Mouse (Mus musculus): Measurements from ENCODE around the gene Rplp1.
A peak's percentile ranks its signal among the peaks of the same experiment; 100 is the strongest.

Gene Rplp1

DNA sequence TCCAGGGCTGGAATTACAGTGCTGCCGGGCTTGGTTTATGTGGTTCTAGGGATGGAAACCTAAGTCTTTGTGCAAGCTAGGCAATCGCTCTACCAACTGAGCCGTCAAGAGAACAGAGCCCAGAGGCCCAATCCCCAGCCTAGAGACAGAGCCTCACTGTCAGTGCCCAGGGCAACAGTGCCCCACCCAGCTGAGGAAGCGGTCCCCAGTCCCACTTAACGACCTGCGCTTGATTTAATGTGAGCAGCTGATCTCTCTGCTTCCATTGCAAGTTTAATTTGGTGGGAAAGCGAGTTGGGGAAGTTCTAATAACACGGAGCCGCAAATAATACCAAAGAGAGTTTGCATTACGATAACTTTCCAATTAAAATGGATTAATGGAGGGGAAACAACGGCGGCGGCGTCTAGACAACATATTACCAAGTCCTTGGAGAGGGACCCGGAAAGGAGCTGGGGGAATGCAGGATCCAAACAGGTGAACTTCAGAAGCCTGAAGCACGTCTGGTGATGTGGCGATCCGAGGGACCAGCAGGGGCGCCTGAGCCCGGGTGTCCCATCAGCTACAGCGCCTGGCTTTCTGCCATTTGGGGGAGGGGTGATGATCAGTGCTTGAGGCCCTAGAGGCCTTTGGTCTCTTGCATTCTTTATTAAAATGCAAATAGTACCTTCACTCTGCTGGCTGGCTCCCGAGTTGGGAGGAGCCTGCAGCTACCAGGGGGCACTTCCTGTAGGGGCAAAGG lies 36.8 kb downstream of the Rplp1 start:
- no peak for DNase-seq (ENCODE audit: low read depth, low spot score)

DNA sequence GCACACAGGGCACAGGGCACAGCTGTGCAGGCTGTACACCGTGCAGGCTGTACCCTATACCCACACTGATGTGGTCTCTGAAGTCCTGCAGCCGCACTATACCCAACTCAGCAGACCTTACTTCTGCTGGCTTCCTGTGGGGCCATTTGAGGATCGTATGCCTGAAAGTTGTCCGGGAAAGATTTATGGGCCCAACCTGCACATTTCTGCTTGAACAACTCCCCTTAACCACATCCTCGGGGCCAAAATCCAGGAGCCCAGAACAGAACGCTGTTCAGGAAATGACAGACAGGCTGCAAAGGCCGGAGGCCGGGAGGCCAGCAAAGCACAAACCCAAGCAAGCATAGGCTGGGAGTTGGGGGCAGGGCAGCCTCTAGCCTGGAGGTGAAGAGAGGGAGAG lies 41.0 kb downstream of the Rplp1 start:
- peak; percentile 61 for DNase-seq (ENCODE audit: low read depth, low spot score)

DNA sequence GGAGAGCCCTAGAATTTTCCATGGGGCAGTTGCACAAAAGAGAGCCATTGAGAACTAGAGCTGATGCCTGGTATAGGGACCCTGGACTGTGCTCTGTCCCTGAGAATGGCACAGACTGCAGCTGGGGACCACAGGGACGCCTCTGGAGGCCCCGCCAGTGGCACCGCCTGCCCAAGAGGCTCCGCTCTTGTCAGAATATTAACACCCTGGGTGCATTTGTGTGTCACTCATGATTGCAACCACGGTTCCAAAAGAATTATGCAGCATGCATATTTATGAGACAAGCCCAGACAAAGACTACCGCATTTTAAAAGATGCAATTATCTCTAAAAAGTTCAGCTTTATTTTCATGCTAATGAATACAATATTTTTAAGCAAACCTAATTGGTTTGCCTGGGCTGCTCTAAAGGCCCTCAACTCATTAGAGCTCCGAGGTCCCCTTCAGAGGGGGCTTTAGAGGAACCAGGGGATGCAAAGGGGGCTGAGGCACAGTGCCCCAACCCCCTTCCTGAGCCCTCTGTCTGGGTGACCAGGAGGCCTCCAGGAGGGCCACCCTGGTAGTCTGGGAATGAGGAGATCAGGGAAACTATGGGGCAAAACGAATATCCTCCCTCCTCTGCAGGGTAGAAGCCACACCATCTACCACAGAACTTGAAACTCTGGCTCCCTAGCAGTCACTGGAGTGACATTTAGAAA lies 41.9 kb downstream of the Rplp1 start:
- no peak for DNase-seq (ENCODE audit: low read depth, low spot score)

GRCm38 (mm10) chr9:61871839-61872238 lies 42.5 kb downstream of the Rplp1 start:
- no peak for DNase-seq (ENCODE audit: low read depth, low spot score)

DNA sequence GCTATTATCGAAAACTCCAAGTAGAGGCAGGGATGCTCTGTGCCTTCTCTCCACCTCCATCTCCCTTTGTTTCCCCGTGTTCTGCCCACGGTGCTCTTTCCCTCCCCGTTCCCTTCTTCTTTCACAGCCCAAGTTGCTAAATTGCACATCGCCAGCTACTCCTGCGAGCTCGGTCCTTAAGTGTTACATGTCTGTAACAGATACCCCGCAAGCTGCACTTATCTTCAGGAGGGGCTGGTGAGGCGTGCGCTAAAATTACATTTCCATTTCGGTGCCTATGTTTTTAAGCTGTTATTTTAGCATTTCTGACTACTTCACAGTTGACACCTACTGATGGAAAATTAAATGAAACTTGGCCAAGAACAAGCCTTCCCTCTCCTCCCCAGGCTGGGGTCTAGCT lies 46.7 kb downstream of the Rplp1 start:
- DNase-seq (ENCODE audit: low read depth, low spot score) = no peak
